Mouse (Mus musculus): ENCODE results near the gene 1810062G17Rik.
A peak's percentile ranks its signal among the peaks of the same experiment; 100 is the strongest.

1810062G17Rik gene

GRCm38 (mm10) chr3:36475532-36476087, at the start of gene 1810062G17Rik, which contains the start of gene Anxa5:
1810062G17Rik (plus strand) TSS chr3:36475937.
Anxa5 (minus strand) TSS chr3:36475894.
- DNase-seq (ENCODE audit: low spot score in 2 of 2) = peak; percentile 88 to 90

GRCm38 (mm10) chr3:36427386-36427785, 48.4 kb upstream of the 1810062G17Rik start:
- no peak for DNase-seq (ENCODE audit: low spot score in 2 of 2)

- no peak for DNase-seq (ENCODE audit: low spot score in 2 of 2)
Measured at GRCm38 (mm10) chr3:36430360-36430759, 45.4 kb upstream of the 1810062G17Rik start.

- DNase-seq (ENCODE audit: low spot score in 2 of 2) = no peak
Measured at GRCm38 (mm10) chr3:36440280-36440679, 35.5 kb upstream of the 1810062G17Rik start.

- DNase-seq (ENCODE audit: low spot score in 2 of 2) = peak in 1 of 2 experiments; percentile 29
Measured at GRCm38 (mm10) chr3:36442426-36442825, 33.3 kb upstream of the 1810062G17Rik start.

GRCm38 (mm10) chr3:36446041-36446440, 29.7 kb upstream of the 1810062G17Rik start:
- no peak for DNase-seq (ENCODE audit: low spot score in 2 of 2)

GRCm38 (mm10) chr3:36446506-36446905, 29.2 kb upstream of the 1810062G17Rik start:
- no peak for DNase-seq (ENCODE audit: low spot score in 2 of 2)

- DNase-seq (ENCODE audit: low spot score in 2 of 2) = no peak
Measured at GRCm38 (mm10) chr3:36446918-36447317, 28.8 kb upstream of the 1810062G17Rik start.

GRCm38 (mm10) chr3:36449292-36450165, 26.2 kb upstream of the 1810062G17Rik start:
- no peak for DNase-seq (ENCODE audit: low spot score in 2 of 2)

- DNase-seq (ENCODE audit: low spot score in 2 of 2) = no peak
Measured at GRCm38 (mm10) chr3:36452502-36452901, 23.2 kb upstream of the 1810062G17Rik start.

- DNase-seq (ENCODE audit: low spot score in 2 of 2) = no peak
Measured at GRCm38 (mm10) chr3:36455124-36455523, 20.6 kb upstream of the 1810062G17Rik start.

- no peak for DNase-seq (ENCODE audit: low spot score in 2 of 2)
Measured at GRCm38 (mm10) chr3:36455566-36455965, 20.2 kb upstream of the 1810062G17Rik start.

- DNase-seq (ENCODE audit: low spot score in 2 of 2) = no peak
Measured at GRCm38 (mm10) chr3:36460717-36461116, 15.0 kb upstream of the 1810062G17Rik start.

GRCm38 (mm10) chr3:36461819-36462218, 13.9 kb upstream of the 1810062G17Rik start:
- no peak for DNase-seq (ENCODE audit: low spot score in 2 of 2)

- DNase-seq (ENCODE audit: low spot score in 2 of 2) = no peak
Measured at GRCm38 (mm10) chr3:36462348-36462747, 13.4 kb upstream of the 1810062G17Rik start.

- no peak for DNase-seq (ENCODE audit: low spot score in 2 of 2)
Measured at GRCm38 (mm10) chr3:36465538-36465937, 10.2 kb upstream of the 1810062G17Rik start.

- DNase-seq (ENCODE audit: low spot score in 2 of 2) = no peak
Measured at GRCm38 (mm10) chr3:36467632-36468031, 8.1 kb upstream of the 1810062G17Rik start.

GRCm38 (mm10) chr3:36468871-36469270, 6.9 kb upstream of the 1810062G17Rik start:
- DNase-seq (ENCODE audit: low spot score in 2 of 2) = no peak

- DNase-seq (ENCODE audit: low spot score in 2 of 2) = no peak
Measured at GRCm38 (mm10) chr3:36471856-36472255, 3.9 kb upstream of the 1810062G17Rik start.

- no peak for DNase-seq (ENCODE audit: low spot score in 2 of 2)
Measured at GRCm38 (mm10) chr3:36473222-36473621, 2.5 kb upstream of the 1810062G17Rik start.

GRCm38 (mm10) chr3:36474421-36474820, 1.3 kb upstream of the 1810062G17Rik start:
- DNase-seq (ENCODE audit: low spot score in 2 of 2) = no peak

GRCm38 (mm10) chr3:36474938-36475483, 726 bp upstream of the 1810062G17Rik start:
- peak; percentile 25 to 27 for DNase-seq (ENCODE audit: low spot score in 2 of 2)

All from frontal cortex, postnatal 10 days (tissue).